Mouse (Mus musculus) lung, postnatal 25 days (tissue): ENCODE measurements around the gene Plxna4.

ENCODE experiments used
- DNase-seq: peaks from one replicate; pipeline ENCODE4 v3.0.0; 2022; ENCODE audit warnings: low spot score

Plxna4 gene

GRCm38 (mm10) chr6:32167725-32168124 is 420.3 kb downstream of the Plxna4 start:
- peak; percentile 72 for DNase-seq

GRCm38 (mm10) chr6:32160370-32160769 is 427.6 kb downstream of the Plxna4 start:
- DNase-seq: no peak

- no peak for DNase-seq
Observed at GRCm38 (mm10) chr6:32159931-32160330, 428.1 kb downstream of the Plxna4 start.

GRCm38 (mm10) chr6:32158347-32158746 is 429.6 kb downstream of the Plxna4 start:
- no peak for DNase-seq

GRCm38 (mm10) chr6:32153170-32153569 is 434.8 kb downstream of the Plxna4 start:
- DNase-seq: no peak

- no peak for DNase-seq
Observed at GRCm38 (mm10) chr6:32150836-32151235, 437.2 kb downstream of the Plxna4 start.

GRCm38 (mm10) chr6:32144771-32145170 is 443.2 kb downstream of the Plxna4 start:
- no peak for DNase-seq

GRCm38 (mm10) chr6:32139537-32139936 is 448.5 kb downstream of the Plxna4 start:
- no peak for DNase-seq

- DNase-seq: no peak
Observed at GRCm38 (mm10) chr6:32126914-32127313, 461.1 kb downstream of the Plxna4 start.

GRCm38 (mm10) chr6:32122584-32123265 is 465.3 kb downstream of the Plxna4 start:
- no peak for DNase-seq

GRCm38 (mm10) chr6:32120931-32121330 is 467.1 kb downstream of the Plxna4 start:
- DNase-seq: no peak

- no peak for DNase-seq
Observed at GRCm38 (mm10) chr6:32109207-32109606, 478.8 kb downstream of the Plxna4 start.

GRCm38 (mm10) chr6:32105547-32106275 is 482.3 kb downstream of the Plxna4 start:
- DNase-seq: no peak
